Mouse (Mus musculus) forebrain, embryonic 10.5 days (tissue): ENCODE measurements around the gene Gm17359. TPM values are rescaled to one million over a fixed set of nuclear protein-coding genes. Genes with fewer than 3 reads are reported as not detected.
"Not testable (repeated sequence)": the region's sequence is repeated elsewhere in the genome, so short reads cannot be mapped to it uniquely, and the experiment has no call there.

Experiments
- DNase-seq: peaks from one replicate; pipeline ENCODE4 v3.0.0-alpha.2; 2017; ENCODE audit warnings: low spot score; ENCODE audit errors: extremely low spot score
- H3K27ac ChIP-seq: fragments of 300-500 bp; sonication (generic); 2 replicates; pipeline ENCODE4 v1.5.1; 2016; ENCODE audit warnings: mild to moderate bottlenecking
- H3K27me3 ChIP-seq: fragments of 300-500 bp; sonication (generic); 2 replicates; pipeline ENCODE4 v1.6.1; 2016; ENCODE audit warnings: mild to moderate bottlenecking; ENCODE audit not compliant: poor library complexity, severe bottlenecking
- H3K36me3 ChIP-seq: fragments of 300-500 bp; sonication (generic); replicated peaks from 2 replicates; pipeline ENCODE4 v1.6.1; 2016; ENCODE audit warnings: mild to moderate bottlenecking, moderate library complexity
- H3K4me1 ChIP-seq: fragments of 300-500 bp; sonication (generic); 2 replicates; pipeline ENCODE4 v1.6.1; 2016
- H3K4me3 ChIP-seq: fragments of 300-500 bp; sonication (generic); 2 replicates; pipeline ENCODE4 v1.5.1; 2016; ENCODE audit warnings: mild to moderate bottlenecking, moderate library complexity
- H3K9me3 ChIP-seq: fragments of 300-500 bp; sonication (generic); 2 replicates; pipeline ENCODE4 v1.6.1; 2016; ENCODE audit warnings: mild to moderate bottlenecking, moderate library complexity
- WGBS: fragments of 180-500 bp; shearing (Covaris S2); methylation state at CpG from one replicate; pipeline ENCODE4 v1.1.7; 2016; 5-methylcytosine and 5-hydroxymethylcytosine counted together
- polyA plus RNA-seq: library from polyadenylated mRNA; unstranded; fragments of >200 nt; fragmentation: Nextera tagmentation; extraction: Ambion mirVana; gene quantifications from 2 replicates; pipeline ENCODE4 v1.2.1, GENCODE M21; 2016

Gene Gm17359
- polyA plus RNA-seq, 1 experiment from 2014 or later = not detected

- Histone ChIP-seq H3K27ac (no peak overlapping the region), H3K4me3 (no peak overlapping the region), H3K36me3 (no peaks in the 10 kb centered on the region), H3K27me3 (no peaks in the 10 kb centered on the region), H3K4me1 (peaks cover 5% of the 10 kb centered on the region; the same call in 1 of the 2 replicates), H3K9me3 (no peaks in the 10 kb centered on the region)
- no peak for DNase-seq
- WGBS = 96% methylated on average over 3 of the region's 3 CpGs
Observed at GRCm38 (mm10) chr3:79438276-79438675, 101.8 kb downstream of the Gm17359 start.

- DNase-seq = no peak
- no peaks in the 10 kb centered on the region for H3K36me3 ChIP-seq
- no peaks in the 10 kb centered on the region for H3K4me1 ChIP-seq
- no peak overlapping the region for H3K4me3 ChIP-seq
- H3K9me3 ChIP-seq = peaks cover 4% of the 10 kb centered on the region; the same call in 1 of the 2 replicates
- no peak overlapping the region for H3K27ac ChIP-seq
- H3K27me3 ChIP-seq = no peaks in the 10 kb centered on the region
- WGBS = 82% methylated on average over 12 of the region's 12 CpGs
Observed at GRCm38 (mm10) chr3:79440976-79441491, 104.6 kb downstream of the Gm17359 start.

DNA sequence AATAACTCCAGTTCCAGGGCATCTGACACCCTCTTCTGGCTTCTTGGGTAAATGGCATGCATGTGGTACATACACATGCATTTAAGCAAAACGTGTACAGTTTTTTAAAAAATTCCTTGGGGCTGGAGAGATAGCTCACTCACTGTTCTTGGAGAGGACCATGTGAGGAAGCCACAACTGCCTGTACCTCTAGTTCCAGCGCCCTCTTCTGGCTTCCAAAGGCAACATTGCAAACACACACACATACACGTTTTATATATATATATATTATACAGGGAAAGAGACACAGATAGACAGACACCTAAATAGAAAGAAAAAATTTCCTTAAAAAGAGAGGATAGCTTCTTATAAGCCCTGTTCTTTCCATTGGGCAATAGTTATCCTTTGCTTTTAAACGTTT, 107.4 kb downstream of the Gm17359 start:
- WGBS = 67% methylated on average over 4 of the region's 4 CpGs
- H3K27me3 ChIP-seq = no peaks in the 10 kb centered on the region
- H3K27ac ChIP-seq = no peak overlapping the region
- H3K36me3 ChIP-seq = no peaks in the 10 kb centered on the region
- H3K4me3 ChIP-seq = no peak overlapping the region
- no peak for DNase-seq
- H3K4me1 ChIP-seq = no peaks in the 10 kb centered on the region; the same call in 1 of the 2 replicates
- peaks cover 4% of the 10 kb centered on the region; the same call in 1 of the 2 replicates for H3K9me3 ChIP-seq

- H3K9me3 ChIP-seq = peaks cover 4% of the 10 kb centered on the region; the same call in 1 of the 2 replicates
- DNase-seq = no peak
- 90% methylated on average over 8 of the region's 8 CpGs for whole genome bisulfite sequencing
Observed at GRCm38 (mm10) chr3:79445041-79445440, 108.6 kb downstream of the Gm17359 start.

GRCm38 (mm10) chr3:79446124-79446523, 109.7 kb downstream of the Gm17359 start:
- no peaks in the 10 kb centered on the region; the same call in none of the 2 replicates for H3K4me1 ChIP-seq
- H3K9me3 ChIP-seq = peaks cover 4% of the 10 kb centered on the region; the same call in 1 of the 2 replicates
- H3K36me3 ChIP-seq = no peaks in the 10 kb centered on the region
- H3K27me3 ChIP-seq = no peaks in the 10 kb centered on the region
- no peak for DNase-seq
- WGBS = 90% methylated on average over 4 of the region's 4 CpGs
- H3K27ac ChIP-seq = no peak overlapping the region
- no peak overlapping the region for H3K4me3 ChIP-seq

More at GRCm38 (mm10) chr3:79445041-79445440, 108.6 kb downstream of the Gm17359 start:
- Histone ChIP-seq H3K36me3 (no peaks in the 10 kb centered on the region), H3K4me1 (no peaks in the 10 kb centered on the region; the same call in none of the 2 replicates), H3K4me3 (no peak overlapping the region), H3K27me3 (no peaks in the 10 kb centered on the region), H3K27ac (no peak overlapping the region)

- H3K4me1 ChIP-seq, H3K9me3 ChIP-seq, H3K27me3 ChIP-seq, DNase-seq, H3K4me3 ChIP-seq, H3K36me3 ChIP-seq, H3K27ac ChIP-seq: not testable (repeated sequence)
- 83% methylated on average over 3 of the region's 3 CpGs for WGBS
Observed at GRCm38 (mm10) chr3:79446648-79447047, 110.2 kb downstream of the Gm17359 start.

DNA sequence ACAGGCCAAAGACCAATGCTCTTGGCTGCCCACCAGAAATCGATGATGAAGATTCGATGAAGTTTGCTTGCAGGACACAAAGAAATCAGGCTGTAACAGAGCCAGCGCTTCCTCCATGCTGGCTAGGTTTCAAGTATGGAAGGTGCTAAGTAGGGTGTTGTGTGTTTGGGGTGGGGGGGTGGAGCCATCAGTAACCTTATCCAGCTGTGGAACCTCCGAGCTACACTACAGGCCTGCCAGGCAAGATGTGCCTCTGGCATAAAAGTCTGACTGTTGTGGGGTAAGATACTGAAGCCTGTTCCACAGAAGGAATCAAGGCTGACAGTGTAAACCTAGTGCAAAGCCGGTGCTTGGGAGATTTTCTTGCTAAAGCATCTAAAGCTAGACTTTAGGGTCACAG, 112.0 kb downstream of the Gm17359 start:
- H3K4me1 ChIP-seq = peaks cover 17% of the 10 kb centered on the region
- no peak overlapping the region for H3K4me3 ChIP-seq
- no peaks in the 10 kb centered on the region for H3K27me3 ChIP-seq
- H3K36me3 ChIP-seq = no peaks in the 10 kb centered on the region
- WGBS = 87% methylated on average over 5 of the region's 5 CpGs
- H3K9me3 ChIP-seq = peaks cover 4% of the 10 kb centered on the region; the same call in 1 of the 2 replicates
- no peak for DNase-seq
- peak overlapping the region; percentile 40; the same call in 1 of the 2 replicates for H3K27ac ChIP-seq

GRCm38 (mm10) chr3:79449361-79449760, 112.9 kb downstream of the Gm17359 start:
- Histone ChIP-seq H3K27ac (0 out of 2 replicates have a peak overlapping the region, but pooled peaks have one; percentile 40), H3K27me3 (no peaks in the 10 kb centered on the region), H3K9me3 (no peaks in the 10 kb centered on the region), H3K4me1 (peaks cover 21% of the 10 kb centered on the region), H3K36me3 (0 out of 2 replicates have a peak, but pooled peaks cover 4% of the 10 kb centered on the region), H3K4me3 (no peak overlapping the region)
- 69% methylated on average over 7 of the region's 7 CpGs for WGBS
- DNase-seq = no peak

DNA sequence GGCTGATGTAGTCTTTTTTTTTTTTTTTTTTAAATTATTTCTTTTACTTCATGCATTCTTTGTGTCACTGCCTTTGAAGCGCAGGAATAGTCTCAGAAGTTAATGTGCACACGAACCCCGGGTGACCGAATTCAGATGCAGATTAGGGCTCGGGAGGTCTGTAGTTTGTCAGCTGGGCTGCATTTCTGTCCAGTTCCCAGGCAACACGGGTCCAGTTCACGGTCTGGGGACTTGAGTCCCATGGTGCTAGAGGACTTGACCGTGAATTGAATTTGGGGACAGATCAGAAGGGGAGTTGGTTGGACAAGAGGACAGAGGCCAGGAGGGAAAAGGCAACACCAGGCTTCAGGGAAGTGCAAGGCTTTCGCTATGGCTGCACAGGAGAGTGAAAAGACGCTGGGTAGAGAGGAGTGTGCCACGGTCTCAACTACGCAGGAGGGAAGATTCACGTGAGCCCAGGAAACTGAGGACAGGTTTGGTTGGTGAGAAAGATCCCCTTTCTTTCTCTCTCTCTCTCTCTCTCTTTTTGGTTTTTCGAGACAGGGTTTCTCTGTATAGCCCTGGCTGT, 116.3 kb downstream of the Gm17359 start:
- Histone ChIP-seq H3K4me3 (no peak overlapping the region), H3K27me3 (no peaks in the 10 kb centered on the region), H3K4me1 (peaks cover 24% of the 10 kb centered on the region), H3K9me3 (no peaks in the 10 kb centered on the region), H3K27ac (peak overlapping the region; percentile 78), H3K36me3 (peaks cover 23% of the 10 kb centered on the region)
- peak; percentile 59 for DNase-seq
- WGBS = 56% methylated on average over 14 of the region's 14 CpGs

DNA sequence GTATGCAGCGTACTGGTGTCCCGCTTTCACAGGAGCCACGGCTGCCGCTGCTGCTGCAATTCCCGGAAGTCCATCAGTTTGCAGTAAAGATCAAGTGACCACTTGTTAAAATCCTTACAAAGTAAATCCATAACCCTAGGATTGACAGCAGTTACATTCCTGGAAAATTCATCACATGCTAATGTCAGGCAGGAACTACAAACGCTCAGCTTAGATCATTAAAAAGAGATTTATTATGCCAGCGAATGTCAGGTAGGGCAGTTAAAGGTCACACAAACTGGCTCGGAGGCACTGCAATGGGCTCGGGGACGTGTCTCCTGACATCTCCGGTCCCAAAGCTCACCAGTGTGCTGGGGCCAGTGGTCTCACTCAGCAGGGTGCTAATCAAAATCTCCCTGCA, 119.3 kb downstream of the Gm17359 start:
- 86% methylated on average over 11 of the region's 11 CpGs for WGBS

GRCm38 (mm10) chr3:79458651-79459275, 122.3 kb downstream of the Gm17359 start:
- Histone ChIP-seq H3K9me3 (no peaks in the 10 kb centered on the region), H3K36me3 (peaks cover 71% of the 10 kb centered on the region), H3K27me3 (no peaks in the 10 kb centered on the region), H3K4me1 (peaks cover 6% of the 10 kb centered on the region; the same call in 1 of the 2 replicates), H3K4me3 (no peak overlapping the region), H3K27ac (no peak overlapping the region)
- DNase-seq = no peak
- WGBS = 93% methylated on average over 14 of the region's 14 CpGs

More for the DNA sequence above, 119.3 kb downstream of the Gm17359 start:
- H3K4me3 ChIP-seq = no peak overlapping the region
- peaks cover 48% of the 10 kb centered on the region for H3K36me3 ChIP-seq
- H3K9me3 ChIP-seq = no peaks in the 10 kb centered on the region
- no peaks in the 10 kb centered on the region for H3K27me3 ChIP-seq
- H3K27ac ChIP-seq = 0 out of 2 replicates have a peak overlapping the region, but pooled peaks have one; percentile 11
- peaks cover 24% of the 10 kb centered on the region for H3K4me1 ChIP-seq
- DNase-seq = no peak

DNA sequence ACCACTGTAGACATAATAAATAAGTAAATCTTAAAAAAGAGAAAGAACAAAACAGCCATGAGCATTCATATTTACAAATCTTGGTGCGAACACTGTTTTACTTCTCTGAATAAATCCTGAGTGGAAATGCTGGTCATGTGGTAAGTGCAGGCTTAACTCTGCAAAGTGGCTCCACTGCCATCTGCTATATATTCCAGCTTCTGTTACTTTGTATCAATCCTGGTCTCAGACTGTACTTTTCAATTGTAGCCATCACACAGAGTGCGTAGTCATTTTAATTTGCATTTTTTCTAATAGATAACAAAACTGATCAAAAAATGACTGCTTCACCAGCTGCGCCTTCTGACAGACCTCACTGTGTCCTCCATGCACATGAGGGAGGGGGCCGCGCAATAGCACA, 133.0 kb downstream of the Gm17359 start:
- Histone ChIP-seq H3K4me3 (no peak overlapping the region), H3K9me3 (no peaks in the 10 kb centered on the region; the same call in 1 of the 2 replicates), H3K27ac (no peak overlapping the region), H3K36me3 (peaks cover 58% of the 10 kb centered on the region), H3K27me3 (no peaks in the 10 kb centered on the region), H3K4me1 (no peaks in the 10 kb centered on the region)
- no peak for DNase-seq
- 98% methylated on average over 5 of the region's 5 CpGs for WGBS

GRCm38 (mm10) chr3:79472362-79472761, 135.9 kb downstream of the Gm17359 start:
- Histone ChIP-seq H3K4me1 (no peaks in the 10 kb centered on the region; the same call in 1 of the 2 replicates), H3K27me3 (no peaks in the 10 kb centered on the region)

More at GRCm38 (mm10) chr3:79472362-79472761, 135.9 kb downstream of the Gm17359 start:
- Histone ChIP-seq H3K27ac (no peak overlapping the region), H3K36me3 (peaks cover 52% of the 10 kb centered on the region), H3K9me3 (no peaks in the 10 kb centered on the region; the same call in 1 of the 2 replicates), H3K4me3 (no peak overlapping the region)
- WGBS = 95% methylated on average over 5 of the region's 5 CpGs
- DNase-seq = no peak
